Mouse (Mus musculus) heart, postnatal 36 days (tissue): ENCODE results near the gene Syt12. TPM values are rescaled to one million over a fixed set of nuclear protein-coding genes. Genes with fewer than 3 reads are reported as not detected.
"Not testable (repeated sequence)": the region's sequence is repeated elsewhere in the genome, so short reads cannot be mapped to it uniquely, and the experiment has no call there.

ENCODE experiments used
- DNase-seq, 2 experiments: peaks; one replicate each; pipeline ENCODE4 v3.0.0; 2021 to 2022
- intact Hi-C: fragments of 180-260 bp; cut with DNase I; formaldehyde crosslinking; loops from one replicate; pipeline ENCODE4 v1.15.1; 2025
- total RNA-seq, 2 experiments: library from RNA; stranded (reverse); gene quantifications; 2 replicates each; pipeline ENCODE4 v1.2.3; 2021

The Syt12 gene
- total RNA-seq, 2 experiments from 2014 or later = 6.2 to 8.2 TPM

DNA sequence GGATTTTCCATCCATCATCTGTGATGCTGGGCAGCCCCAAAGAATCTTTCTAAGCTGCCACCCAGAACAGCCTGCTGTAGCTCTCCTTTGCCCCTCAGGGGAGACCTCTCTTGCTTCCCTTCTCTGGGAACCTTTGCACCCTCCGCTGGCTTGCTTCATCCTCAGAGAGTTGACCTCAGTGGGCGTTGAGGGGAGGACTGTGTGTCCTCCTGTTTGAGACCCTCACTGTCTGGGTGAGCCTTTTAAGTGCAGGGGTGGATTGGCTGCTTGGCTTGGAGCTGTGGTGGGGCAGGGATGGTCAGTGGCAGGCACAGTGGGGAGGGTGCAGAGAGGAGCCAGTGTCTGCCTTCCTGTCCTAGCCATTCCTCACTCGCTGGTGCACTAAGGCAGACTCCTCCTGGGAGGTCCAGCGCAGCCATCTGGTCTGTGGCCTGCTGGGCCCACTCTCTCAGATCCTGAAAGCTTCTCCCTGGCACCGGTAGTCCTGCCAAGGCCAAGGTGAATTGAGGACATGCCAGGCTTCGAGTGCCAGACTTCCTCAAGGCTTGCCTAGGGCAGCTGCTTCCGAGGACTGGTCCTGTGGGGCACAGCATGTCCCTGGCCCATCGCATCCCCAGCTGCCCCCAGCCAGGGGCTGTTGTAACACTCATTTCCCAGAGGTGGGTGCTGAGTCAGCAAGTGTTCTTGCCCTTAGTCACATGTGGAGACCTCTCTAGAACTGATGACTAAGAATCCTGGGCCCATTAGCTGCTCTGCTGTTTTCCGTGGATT lies 15.5 kb upstream of the Syt12 start:
- intact Hi-C loops = loop anchor here (10.0 kb wide), 1 partner anchor 502 kb away; the partner anchor contains the start of gene Npas4
- DNase-seq = peak; percentile 53 to 59

DNA sequence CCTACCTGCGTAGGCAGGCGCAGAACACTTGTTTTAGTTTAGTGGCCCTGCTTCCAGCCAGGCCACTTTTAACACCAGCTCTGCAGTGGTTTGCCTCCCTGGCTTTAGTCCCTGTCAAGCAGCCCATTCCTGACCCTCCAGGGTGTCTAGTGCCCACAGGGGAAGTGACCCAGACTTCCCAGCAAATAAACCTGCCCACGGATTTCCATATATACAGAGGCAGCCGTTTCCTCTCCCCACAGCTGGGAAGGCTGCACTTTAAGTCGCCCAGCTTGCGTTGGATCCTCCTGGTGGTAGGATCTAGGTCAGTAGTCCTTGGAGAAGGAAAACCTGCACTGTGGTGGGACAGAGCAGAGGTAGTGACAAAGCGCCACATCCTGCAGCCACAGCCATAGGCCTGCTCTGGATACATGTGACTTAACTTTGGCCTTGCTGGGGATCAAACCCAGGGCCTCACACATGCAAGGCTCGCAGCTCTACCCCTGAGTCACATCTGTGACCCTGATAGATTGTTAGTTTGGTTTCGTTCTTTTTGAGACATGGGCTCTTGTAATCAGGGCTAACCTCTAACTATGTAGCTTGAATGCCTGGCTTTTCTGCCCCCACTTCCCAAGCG lies 13.9 kb upstream of the Syt12 start:
- intact Hi-C loops = loop anchor here (10.0 kb wide), 1 partner anchor 504 kb away; the partner anchor contains the start of gene Npas4
- no peak for DNase-seq

DNA sequence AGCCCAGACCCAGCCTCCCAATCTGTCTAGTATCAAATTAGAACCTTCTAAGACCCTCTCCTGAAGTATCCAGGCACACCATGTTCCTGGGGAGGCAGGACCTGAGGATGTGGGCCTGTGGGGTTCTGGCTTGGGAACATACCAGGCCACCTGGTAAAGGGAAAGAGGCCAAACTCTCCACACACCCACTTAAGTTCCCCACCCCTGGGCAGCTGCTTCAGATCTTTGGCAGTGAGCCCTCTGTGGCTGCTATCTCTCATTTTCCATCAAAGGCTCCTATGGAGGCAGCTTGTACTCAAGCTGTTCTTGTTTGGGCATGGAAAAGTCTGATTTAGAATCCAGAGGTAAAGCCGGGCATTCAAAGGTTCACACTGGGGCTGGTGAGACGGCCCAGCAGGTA lies 10.6 kb upstream of the Syt12 start:
- no peak for DNase-seq
- intact Hi-C loops = no loop called here

DNA sequence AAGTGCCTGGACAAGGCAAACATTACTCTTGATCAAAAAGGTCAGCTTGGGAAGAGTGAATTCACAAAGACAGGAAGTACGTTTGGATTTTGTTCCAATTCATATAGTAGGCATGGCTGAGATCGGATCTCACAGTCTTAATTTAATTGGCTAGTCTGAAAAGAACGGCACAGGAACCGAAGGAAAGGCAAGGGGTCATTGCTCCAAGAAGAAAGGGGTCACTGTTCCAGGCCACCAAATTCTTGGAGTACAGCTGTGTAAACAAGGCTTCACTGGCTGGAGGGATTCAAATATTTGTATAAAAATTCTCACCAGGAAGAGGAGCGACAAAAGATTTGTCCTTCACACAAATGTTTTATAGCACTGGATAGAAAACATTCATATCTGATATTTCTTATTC lies 7.8 kb upstream of the Syt12 start:
- intact Hi-C loops = no loop called here
- no peak for DNase-seq

DNA sequence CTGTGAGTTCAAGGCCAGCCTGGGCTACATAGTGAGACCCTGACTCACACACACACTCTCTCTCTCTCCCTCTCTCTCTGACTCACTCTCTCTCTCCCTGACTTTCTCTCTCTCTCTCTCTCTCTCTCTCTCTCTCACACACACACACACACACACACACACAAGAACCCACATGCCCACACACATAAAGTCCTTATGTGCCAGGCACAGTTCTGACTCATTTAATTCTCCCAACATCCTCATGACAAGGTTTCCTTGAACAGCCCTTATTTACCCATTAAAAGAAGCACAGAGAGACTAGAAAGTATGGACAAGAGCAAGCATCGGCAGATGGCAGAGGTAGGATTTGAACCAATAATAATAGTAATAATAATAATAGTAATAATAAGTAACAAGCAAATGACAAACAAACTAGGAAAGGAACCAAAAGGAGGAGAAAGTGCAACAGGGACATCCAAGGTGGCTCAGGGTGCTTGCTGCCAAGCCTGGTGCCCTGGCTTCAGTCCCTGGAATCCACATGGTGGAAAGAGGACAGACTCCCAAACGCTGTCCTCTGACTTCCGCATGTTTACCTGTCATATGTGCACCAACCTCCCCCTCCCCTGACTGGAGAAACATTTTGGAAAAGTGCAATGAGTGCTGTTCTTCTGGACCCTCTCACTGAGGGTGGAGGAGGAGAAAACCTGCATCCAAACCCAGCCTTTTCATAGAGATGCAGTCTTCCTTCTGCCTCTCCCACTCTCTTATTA lies 5.0 kb upstream of the Syt12 start:
- intact Hi-C loops = no loop called here
- peak in 1 of 2 experiments; percentile 42 for DNase-seq

DNA sequence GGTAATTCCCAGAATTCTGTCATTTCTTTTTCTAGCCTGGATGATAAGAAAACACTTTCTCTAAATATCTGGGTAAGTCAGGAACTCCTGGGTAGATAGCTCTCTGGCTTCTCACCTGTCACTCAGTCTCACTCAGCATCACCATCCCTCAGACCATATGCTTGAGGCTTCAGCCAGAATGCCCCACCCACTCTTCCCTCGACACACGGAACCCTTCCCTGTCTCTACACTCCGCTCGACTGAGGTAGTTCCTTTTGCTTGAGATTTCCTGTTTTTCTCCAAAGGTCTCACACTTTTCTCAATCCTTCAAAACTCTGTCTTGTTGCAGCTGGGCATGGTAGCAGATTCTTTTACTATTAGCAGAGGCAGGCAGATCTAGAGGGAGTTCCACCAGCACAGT lies 4.1 kb upstream of the Syt12 start:
- intact Hi-C loops = no loop called here
- no peak for DNase-seq

DNA sequence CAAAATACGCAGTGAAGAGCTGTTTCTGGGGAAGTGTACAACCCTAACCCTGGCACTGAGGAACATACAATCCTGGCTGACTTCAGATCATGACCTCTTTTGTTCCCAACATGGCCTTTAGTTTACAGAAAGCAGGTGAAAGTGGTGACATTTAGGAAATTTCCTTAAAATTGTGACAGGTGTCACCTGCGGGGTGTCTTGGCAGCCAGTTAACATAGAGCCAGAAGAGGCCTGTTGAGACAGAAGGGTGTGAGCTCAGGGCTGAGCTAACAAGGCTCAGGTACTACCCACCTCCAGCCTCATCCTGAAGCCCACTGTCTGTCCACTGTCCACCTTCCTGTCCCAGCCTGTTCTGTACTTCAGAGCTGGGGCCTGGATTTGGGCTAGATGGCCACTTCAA lies 2.8 kb upstream of the Syt12 start:
- intact Hi-C loops = no loop called here
- DNase-seq = no peak

DNA sequence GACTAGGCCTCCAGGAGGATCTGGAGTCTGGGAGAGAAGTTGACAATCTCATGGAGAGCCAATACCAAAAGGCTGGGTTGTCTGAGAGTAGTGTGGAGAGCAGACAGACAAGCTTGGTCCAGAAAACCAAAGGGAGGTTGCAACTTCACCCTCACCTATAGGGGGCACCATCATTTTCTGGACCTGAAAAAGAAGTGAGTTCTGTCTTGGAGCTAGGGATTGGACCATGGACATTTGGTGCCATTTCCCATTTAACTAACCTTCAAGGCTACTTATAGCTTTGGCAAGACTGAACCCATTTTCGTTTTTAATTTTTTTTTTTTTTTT lies 906 bp upstream of the Syt12 start:
- intact Hi-C loops = no loop called here
- DNase-seq = no peak

DNA sequence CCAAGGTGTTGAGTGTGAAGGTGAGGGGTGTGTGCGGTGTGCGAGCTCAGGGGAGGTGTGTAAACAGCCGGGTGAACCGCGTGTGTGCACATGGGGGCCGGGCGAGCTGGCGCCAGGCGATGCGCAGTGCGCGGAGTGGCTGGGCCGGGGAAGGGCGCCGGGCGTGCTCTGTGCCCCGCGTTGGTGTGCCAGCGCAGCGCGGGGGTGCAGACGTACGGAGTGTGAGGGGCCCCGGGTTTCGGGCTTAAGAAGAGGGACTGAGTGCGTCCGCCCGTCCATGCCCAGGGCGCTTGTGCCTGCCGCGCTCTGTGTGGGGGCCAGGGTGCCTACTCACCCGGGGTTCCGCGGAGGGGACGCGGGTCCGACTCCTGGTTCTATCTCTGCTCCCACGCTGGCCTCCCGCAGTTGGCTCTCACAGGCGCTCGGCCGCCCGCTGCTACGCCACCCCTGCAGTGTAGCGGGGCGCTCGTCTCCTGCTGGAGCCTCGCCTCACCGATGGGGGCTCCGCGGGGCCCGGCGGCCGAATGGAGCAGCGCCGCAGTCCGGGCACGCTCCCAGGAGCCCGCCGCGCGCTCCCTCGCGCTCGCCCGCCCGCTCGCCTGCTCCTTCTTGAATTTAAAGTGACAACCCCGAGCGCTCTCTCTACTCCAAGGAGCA lies 518 bp downstream of the Syt12 start:
- peak; percentile 20 to 55 for DNase-seq
- intact Hi-C loops = no loop called here

DNA sequence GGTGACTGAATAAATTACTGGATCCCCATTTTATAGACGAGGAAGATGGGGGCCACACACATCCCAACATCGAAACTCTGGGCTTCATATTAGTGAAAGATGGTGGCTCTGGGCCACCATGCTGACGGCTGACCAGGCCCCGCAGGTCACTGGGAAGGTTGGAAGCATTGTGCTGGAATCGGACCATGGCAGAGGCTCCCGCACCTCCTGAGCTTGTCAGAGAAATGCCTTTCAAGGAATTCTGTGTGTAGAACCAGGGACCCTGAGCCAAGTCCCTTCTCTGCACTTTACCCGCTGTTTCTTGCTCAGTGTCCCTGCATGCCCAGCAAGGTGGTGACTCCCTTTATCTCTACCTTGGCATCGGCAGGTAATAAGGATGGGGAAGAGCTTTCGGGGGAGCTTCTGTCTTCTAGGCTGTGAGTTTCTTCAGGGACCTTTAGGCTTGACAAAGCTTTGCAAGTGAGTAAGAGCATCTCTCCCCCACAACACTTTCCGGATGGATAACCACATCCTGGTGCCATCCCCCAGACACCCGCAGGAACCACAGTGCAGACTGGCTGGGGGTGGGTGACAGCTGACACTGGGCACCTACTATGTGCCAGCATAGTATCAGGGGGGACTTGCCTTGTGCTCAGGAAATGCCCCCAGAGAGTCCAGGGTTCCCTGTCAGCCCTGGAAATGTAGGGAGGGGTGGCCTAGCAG lies 1.9 kb downstream of the Syt12 start:
- no peak for DNase-seq
- intact Hi-C loops = no loop called here

DNA sequence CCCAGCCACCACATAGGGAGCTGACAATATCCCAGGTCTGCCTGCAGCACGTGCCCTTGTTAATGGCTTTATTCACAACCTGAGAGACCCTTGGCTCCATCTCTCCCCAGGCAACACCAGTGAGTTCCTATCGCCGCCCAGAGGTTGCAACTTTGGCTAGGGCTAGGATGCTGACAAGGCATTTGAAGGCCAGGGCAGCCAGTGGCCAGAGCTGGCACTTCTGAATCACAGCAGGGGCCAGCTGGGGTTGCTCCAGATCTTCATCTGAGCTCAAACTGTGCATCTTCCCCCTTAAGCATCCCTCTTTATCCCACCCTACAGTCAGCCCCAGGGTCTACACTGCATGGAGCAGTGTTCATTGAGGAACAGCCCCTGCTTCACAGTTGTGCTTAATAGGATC lies 2.5 kb downstream of the Syt12 start:
- intact Hi-C loops = no loop called here
- no peak for DNase-seq

DNA sequence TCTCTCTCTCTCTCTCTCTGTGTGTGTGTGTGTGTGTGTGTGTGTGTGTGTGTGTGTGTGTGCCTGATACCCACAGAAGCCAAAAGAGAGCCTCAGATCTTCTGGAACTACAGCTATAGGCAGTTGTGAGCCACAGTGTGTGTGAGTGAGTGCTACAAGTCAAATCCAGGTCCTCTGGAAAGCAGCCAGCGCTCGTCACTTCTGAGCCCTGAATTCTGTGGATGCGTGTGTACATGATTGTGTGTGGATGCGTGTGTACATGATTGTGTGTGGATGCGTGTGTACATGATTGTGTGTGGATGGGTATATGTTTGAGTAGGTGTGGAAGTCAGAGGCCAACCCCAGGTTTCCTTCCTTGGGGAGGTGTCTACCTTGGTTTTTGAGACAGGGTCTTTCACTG lies 3.7 kb downstream of the Syt12 start:
- intact Hi-C loops = no loop called here
- no peak for DNase-seq

DNA sequence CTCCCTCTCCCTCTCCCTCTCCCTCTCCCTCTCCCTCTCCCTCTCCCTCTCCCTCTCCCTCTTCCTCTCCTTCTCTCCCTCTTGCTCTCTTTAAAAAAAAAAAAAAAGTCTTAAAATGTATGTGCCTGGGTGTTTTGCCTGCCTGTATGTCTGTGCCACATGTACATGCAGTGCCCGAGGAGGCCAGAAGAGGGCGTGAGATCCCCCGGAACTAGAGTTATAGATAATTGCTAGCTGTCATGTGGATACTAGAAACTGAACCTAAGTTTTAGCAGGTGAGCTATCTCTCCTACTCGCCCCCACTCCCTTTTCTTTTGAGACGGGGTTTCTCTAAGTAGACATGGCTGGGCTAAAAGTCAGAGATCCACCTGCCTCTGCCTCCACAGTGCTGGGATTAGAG lies 8.9 kb downstream of the Syt12 start:
- intact Hi-C loops = no loop called here
- DNase-seq = no peak

DNA sequence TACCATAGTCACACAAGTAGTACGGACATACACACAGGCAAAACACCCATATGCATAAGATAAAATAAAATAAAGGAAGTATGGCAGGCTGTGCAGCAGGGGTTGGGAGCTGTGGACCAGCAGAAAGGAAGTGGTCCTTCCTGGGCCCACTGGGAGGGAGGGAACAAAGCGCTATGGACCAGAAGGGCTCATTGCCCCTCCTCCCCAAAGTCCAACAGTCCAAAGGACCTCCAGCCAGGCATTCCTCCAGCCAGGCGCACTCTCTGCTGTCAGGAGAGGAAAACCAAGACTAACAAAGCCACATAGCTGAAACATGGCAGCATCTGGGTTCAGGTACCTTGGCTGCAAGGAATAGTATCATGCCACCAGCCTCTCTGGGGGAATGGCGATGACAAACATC lies 12.6 kb downstream of the Syt12 start:
- DNase-seq = no peak
- intact Hi-C loops = no loop called here

DNA sequence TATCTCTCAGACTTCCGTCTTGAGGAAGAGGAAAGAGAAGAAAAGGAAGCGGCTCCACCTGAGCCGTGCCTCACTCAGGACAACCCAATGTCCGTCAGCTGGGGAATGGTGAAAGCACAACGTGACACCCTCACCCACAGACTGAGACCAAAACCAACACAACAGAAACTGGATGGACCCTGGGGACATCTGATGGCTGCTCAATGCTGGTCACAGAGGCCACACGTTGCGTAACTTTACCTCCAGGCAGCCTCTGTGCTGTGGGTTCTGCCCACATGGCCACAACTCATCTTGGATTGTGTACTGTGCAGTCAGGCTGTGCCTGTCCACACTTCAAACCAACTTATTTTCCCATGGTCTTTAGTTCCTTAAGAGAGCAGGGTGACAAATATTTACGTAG lies 15.3 kb downstream of the Syt12 start:
- no peak for DNase-seq
- intact Hi-C loops = no loop called here

DNA sequence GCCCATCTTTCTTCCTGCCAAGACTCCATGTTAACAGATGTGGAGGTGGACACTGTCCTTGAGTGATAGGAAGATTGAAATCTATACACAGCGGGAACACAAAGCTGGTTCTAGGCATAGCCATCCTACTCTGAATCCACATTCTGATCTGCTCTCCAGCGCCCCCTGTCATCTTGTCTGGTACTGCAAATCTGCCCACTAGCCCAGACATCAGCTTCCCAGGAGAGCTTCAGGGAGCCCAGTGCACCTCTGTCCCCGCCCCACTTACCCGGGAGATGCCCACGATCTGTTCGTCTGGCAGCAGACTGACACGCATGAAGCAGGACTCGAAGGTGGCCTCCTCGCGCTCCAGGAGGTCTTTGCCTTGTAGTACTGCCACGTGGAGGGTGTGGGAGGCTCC lies 21.0 kb downstream of the Syt12 start:
- DNase-seq = peak; percentile 34 to 68
- intact Hi-C loops = no loop called here

DNA sequence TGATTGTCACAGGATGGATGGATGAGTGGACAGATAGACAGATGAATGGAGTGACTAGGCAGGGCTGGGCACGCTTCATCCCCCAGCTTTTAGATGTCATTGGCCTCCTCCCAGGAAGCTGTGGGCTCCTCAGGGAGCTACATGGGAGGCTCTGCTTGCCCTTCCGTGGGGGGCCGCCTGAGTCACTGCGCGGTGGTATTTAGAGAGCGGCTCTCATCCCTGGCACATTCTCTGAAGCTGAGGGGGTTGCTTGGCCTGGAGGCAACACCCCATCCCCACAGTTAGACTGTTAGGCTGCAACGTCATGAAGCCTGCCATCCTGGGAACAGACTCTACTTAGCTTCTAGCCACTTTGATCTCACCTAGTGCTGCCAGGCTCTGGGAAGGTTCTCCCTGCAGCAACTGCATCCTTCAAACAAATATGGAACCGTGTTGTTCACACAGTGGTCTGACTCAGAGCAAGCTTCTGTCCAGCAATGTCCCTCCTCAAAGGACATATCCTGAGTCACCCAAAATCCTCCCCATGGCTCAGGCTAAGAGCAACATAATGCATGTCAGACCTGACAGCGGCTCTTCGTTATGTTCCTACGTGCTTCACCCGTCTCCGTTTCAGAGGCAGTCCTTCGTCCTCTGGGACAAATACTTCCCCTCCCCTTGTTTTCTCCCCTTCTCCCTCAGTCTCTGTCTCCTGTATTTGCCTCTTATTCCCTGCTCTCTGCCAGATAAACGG lies 22.0 kb downstream of the Syt12 start:
- DNase-seq = no peak
- intact Hi-C loops = no loop called here

DNA sequence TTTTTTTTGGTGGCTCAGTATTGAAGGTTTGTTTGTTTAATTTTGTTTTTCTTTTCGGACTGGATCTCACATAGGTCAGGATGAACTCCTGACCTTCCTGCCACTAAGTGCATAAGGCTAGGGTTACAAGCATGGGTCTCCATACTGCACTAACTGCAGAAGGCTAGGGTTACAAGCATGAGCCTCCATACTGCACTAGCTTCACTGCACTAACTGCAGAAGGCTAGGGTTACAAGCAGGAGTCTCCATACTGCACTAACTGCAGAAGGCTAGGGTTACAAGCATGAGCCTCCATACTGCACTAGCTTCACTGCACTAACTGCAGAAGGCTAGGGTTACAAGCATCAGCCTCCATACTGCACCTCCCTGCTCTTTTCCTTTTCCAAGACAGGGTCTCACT lies 23.2 kb downstream of the Syt12 start:
- not testable (repeated sequence) for DNase-seq

DNA sequence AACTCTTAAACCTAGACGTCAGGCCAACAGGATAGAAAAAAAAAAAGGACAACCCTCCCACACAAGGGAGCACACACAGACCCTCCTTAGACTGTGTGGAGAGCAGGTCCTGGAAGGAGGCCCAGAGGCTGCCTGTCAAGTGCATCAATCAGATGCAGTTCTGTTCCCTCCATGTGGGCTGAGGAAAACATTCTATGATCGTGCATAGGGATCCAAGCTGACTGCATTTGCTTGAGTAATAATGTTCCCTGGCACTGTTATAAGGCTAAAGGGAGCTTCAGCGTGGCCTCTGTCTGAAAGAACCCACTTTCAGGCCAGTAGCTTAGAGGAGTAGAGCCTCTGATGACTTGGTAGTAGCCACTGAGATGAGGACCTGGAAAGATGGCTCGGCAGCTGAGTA lies 24.7 kb downstream of the Syt12 start:
- intact Hi-C loops = no loop called here
- DNase-seq = no peak

More for the DNA sequence above, 23.2 kb downstream of the Syt12 start:
- intact Hi-C loops = not testable (repeated sequence)

DNA sequence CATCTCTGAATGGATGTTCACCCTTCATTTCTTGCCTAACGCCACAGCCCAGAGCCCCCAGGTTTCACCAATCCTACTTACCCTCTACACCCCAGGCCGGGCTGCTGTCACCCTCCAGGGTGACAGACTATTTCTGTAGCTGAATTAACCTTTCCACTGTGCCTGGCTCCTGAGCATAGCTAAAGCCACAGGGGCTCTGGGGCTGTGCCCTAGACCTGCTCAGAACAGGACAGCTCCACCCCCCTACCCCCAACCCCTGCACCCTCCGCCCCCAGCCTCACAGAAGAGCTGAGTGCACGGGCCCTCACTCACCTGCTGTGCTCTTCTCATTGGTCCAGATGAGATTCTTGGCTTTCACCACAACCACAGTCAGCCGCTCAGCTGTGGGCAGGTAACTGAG lies 25.3 kb downstream of the Syt12 start:
- no peak for DNase-seq
- intact Hi-C loops = no loop called here
